In the genomic region with DNA sequence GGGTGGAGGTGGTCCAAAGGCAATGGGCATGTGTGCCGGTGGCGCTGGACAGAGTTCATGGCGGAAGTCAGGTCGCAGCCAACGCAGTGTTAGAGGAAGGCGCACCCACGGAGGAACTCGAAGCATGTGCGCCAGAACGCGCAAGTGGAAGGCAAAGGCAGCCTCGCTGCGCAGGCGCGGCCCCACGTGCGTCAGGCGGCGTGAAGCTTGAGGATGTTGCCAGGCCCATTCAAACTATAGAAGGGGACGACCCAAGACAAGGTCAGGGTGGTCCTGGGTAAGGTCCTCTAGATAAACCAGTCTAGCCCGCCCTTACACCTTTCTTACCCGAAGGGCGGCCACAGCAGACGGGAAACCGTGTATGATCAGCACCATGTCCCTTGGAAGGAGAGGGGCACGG, we compare ENCODE assay signal across 17 mouse cellular contexts. TPM values are rescaled to one million over a fixed set of nuclear protein-coding genes. Genes with fewer than 3 reads are reported as not detected.
A peak's percentile ranks its signal among the peaks of the same experiment; 100 is the strongest.
DNase-seq lines count a peak whose midpoint lies in the region; ATAC-seq and TF ChIP-seq lines count a peak whose summit lies in the region.
"Had no signal": no experiment of that assay in that cellular context is flagged by ENCODE, and none has a peak within 500 bp of the region (broad histone marks: within the 10 kb centered on the region; RNA-seq: fewer than 3 reads in every experiment).

No protein-coding gene starts in this region.

- no peak overlapping the region for H3K4me2 ChIP-seq in liver, postnatal 0 days (ENCODE audit: low read depth, low read length)
- H3K4me2 ChIP-seq: forebrain, embryonic 13.5 days; heart, embryonic 12.5 days; hindbrain, embryonic 12.5 days had no signal

- TF ChIP-seq POLR2A in ES-Bruce4 (IDR thresholded peaks at IDR 0.05; ENCODE audit: insufficient read depth, low read length) = no peak

- TF ChIP-seq CTCF in ES-Bruce4 (IDR thresholded peaks at IDR 0.05; ENCODE audit: low read depth, low read length) = no peak
- no peak for TF ChIP-seq CTCF in liver, postnatal 0 days (IDR thresholded peaks at IDR 0.05; ENCODE audit: low read depth)

- intact Hi-C loops in heart, postnatal 14 days (cut with DNase I) = no loop called here

- H3K27me3 ChIP-seq in ES-Bruce4 (ENCODE audit: control insufficient read depth, insufficient read depth, low read length, poor library complexity, severe bottlenecking) = no peaks in the 10 kb centered on the region
- no peaks in the 10 kb centered on the region for H3K27me3 ChIP-seq in liver, postnatal 0 days (ENCODE audit: insufficient read depth, low read length)
- H3K27me3 ChIP-seq: forebrain, embryonic 13.5 days; heart, embryonic 12.5 days; hindbrain, embryonic 12.5 days had no signal

- in situ Hi-C loops in ES-E14 (cut with MboI; ENCODE audit: low sequenced_read_pairs in 2 of 2, unreplicated experiment in 2 of 2) = no loop called here

- peak overlapping the region; percentile 0; the same call in 1 of the 2 replicates for H3K4me3 ChIP-seq in ES-Bruce4 (ENCODE audit: low read depth, low read length)
- H3K4me3 ChIP-seq in ES-E14 (ENCODE audit: insufficient read depth in 1 of 2, low read depth in 1 of 2, low read length in 2 of 2, poor library complexity in 1 of 2, severe bottlenecking in 1 of 2) = peak overlapping the region; percentile 11 to 36; a peak in 3 of 4 replicates
- no peak overlapping the region for H3K4me3 ChIP-seq in liver, postnatal 0 days (ENCODE audit: low read depth, low read length)
- H3K4me3 ChIP-seq: embryonic facial prominence, embryonic 10.5 days; forebrain, embryonic 13.5 days; heart, embryonic 12.5 days; hindbrain, embryonic 12.5 days had no signal

- 0 out of 2 replicates have a peak overlapping the region, but pooled peaks have one; percentile 15 for H3K9ac ChIP-seq in ES-Bruce4 (ENCODE audit: low read depth, poor library complexity, severe bottlenecking)
- H3K9ac ChIP-seq in ES-E14 (ENCODE audit: insufficient read depth, low read depth, low read length, poor library complexity, severe bottlenecking) = peak overlapping the region; percentile 39
- H3K9ac ChIP-seq in liver, postnatal 0 days (replicated peaks) = no peak overlapping the region
- H3K9ac ChIP-seq: forebrain, embryonic 13.5 days; forebrain, postnatal 0 days; heart, embryonic 12.5 days; hindbrain, embryonic 12.5 days had no signal

- H3K36me3 ChIP-seq in ES-Bruce4 (ENCODE audit: control insufficient read depth, insufficient read depth, low read length, poor library complexity, severe bottlenecking) = peaks cover 14% of the 10 kb centered on the region
- peaks cover 28% of the 10 kb centered on the region for H3K36me3 ChIP-seq in ES-E14 (ENCODE audit: control insufficient read depth, insufficient read depth, low read length, poor library complexity, severe bottlenecking)
- peaks cover 14% of the 10 kb centered on the region; the same call in 1 of the 2 replicates for H3K36me3 ChIP-seq in liver, postnatal 0 days (replicated peaks; ENCODE audit: insufficient read depth, low read length)

- H3K9me3 ChIP-seq in ES-Bruce4 (replicated peaks; ENCODE audit: control insufficient read depth, insufficient read depth, low read length, poor library complexity, severe bottlenecking) (no peaks in the 10 kb centered on the region), ES-E14 (ENCODE audit: control insufficient read depth, insufficient read depth, low read depth, low read length) (no peaks in the 10 kb centered on the region)
- no peaks in the 10 kb centered on the region for H3K9me3 ChIP-seq in liver, postnatal 0 days (ENCODE audit: low read length)
- H3K9me3 ChIP-seq: embryonic facial prominence, embryonic 10.5 days; forebrain, embryonic 13.5 days; heart, embryonic 12.5 days; hindbrain, embryonic 12.5 days had no signal

- no peak overlapping the region for H3K27ac ChIP-seq in ES-Bruce4 (ENCODE audit: insufficient read depth, low read length)
- 0 out of 2 replicates have a peak overlapping the region, but pooled peaks have one; percentile 17 for H3K27ac ChIP-seq in ES-E14 (ENCODE audit: insufficient read depth, low read depth, low read length, poor library complexity, severe bottlenecking)
- H3K27ac ChIP-seq in liver, postnatal 0 days (ENCODE audit: low read depth) = no peak overlapping the region
- H3K27ac ChIP-seq: embryonic facial prominence, embryonic 10.5 days; forebrain, embryonic 13.5 days; hindbrain, embryonic 12.5 days had no signal

- no peak for TF ChIP-seq EP300 in ES-Bruce4 (IDR thresholded peaks at IDR 0.05; ENCODE audit: insufficient read depth, low read depth, low read length)
- no peak for TF ChIP-seq EP300 in liver, postnatal 0 days (IDR thresholded peaks at IDR 0.05; ENCODE audit: low read depth)

- 89% methylated on average over 26 of the region's 26 CpGs for WGBS in liver, postnatal 0 days (ENCODE audit: insufficient replicate concordance)

- H3K4me1 ChIP-seq in ES-Bruce4 (ENCODE audit: control insufficient read depth, insufficient read depth, low read length) (peaks cover 2% of the 10 kb centered on the region), ES-E14 (ENCODE audit: control insufficient read depth in 2 of 2, insufficient read depth in 2 of 2, low read length in 2 of 2, poor library complexity in 1 of 2) (peaks cover 0 to 11% of the 10 kb centered on the region in 2 experiments; a peak in 2 of 4 replicates)
- H3K4me1 ChIP-seq in liver, postnatal 0 days (ENCODE audit: insufficient read depth) = peaks cover 26% of the 10 kb centered on the region

- DNase-seq in heart, adult 11 months = peak; percentile 92
- no peak for DNase-seq in heart, postnatal 14 days
- no peak for DNase-seq in ES-E14 (ENCODE audit: low read depth, low spot score)
- peak; percentile 9 for DNase-seq in induced T-regulatory cell, adult 2 months (ENCODE audit: low read depth)
- no peak for DNase-seq in liver, postnatal 0 days
- DNase-seq in urinary bladder, postnatal 10 days (ENCODE audit: low spot score) = no peak
- DNase-seq: adrenal gland, postnatal 10 days; forebrain, postnatal 0 days; gastrocnemius, postnatal 14 days; heart, postnatal 36 days; kidney, adult 11 months had no signal

- ATAC-seq in liver, postnatal 0 days = no peak
- ATAC-seq: forebrain, embryonic 13.5 days; forebrain, postnatal 0 days; hindbrain, embryonic 16.5 days had no signal

TF ChIP-seq in ES-E14, 5 proteins besides CTCF, POLR2A, EP300 and RAD21:
- TF ChIP-seq ZNF384 (IDR thresholded peaks at IDR 0.05; ENCODE audit: low read depth, low read length) (no peak), ZC3H11A (IDR thresholded peaks at IDR 0.05; ENCODE audit: borderline replicate concordance, low read depth, low read length) (no peak), MAFK (IDR thresholded peaks at IDR 0.05; ENCODE audit: insufficient read depth, low read depth, low read length) (no peak), CHD2 (IDR thresholded peaks at IDR 0.05; ENCODE audit: low read depth, low read length) (no peak), HCFC1 (IDR thresholded peaks at IDR 0.05; ENCODE audit: borderline replicate concordance, insufficient read depth, low read length) (no peak)

RNA-seq across cellular contexts. Expression of gene Bola2, which starts 2.8 kb away (rescaled TPM):
- 10 to 100 TPM; 49.2 to 51.2 TPM for total RNA-seq in heart, postnatal 14 days (2021)
- polyA plus RNA-seq in ES-Bruce4 (2011; ENCODE audit: insufficient read depth, insufficient read length, low read depth, missing spikeins) = 76.0 and 103 TPM in 2 replicates
- total RNA-seq in ES-E14 (2012; rRNA removed) = 187 and 246 TPM in 2 replicates
- 86.5 and 93.5 TPM in 2 replicates for polyA plus RNA-seq in liver, postnatal 0 days (2015; fragmentation: Nextera tagmentation; extraction: Ambion mirVana)

RNA-seq across cellular contexts. Expression of gene Slx1b, which starts 3.2 kb away (rescaled TPM):
- total RNA-seq in heart, postnatal 14 days (2021) = 1 to 10 TPM; 5.7 to 7.7 TPM
- polyA plus RNA-seq in ES-Bruce4 (2011; ENCODE audit: insufficient read depth, insufficient read length, low read depth, missing spikeins) = 16.6 and 17.4 TPM in 2 replicates
- 22.3 and 27.7 TPM in 2 replicates for total RNA-seq in ES-E14 (2012; rRNA removed)
- 2.6 and 3.7 TPM in 2 replicates for polyA plus RNA-seq in liver, postnatal 0 days (2015; fragmentation: Nextera tagmentation; extraction: Ambion mirVana)

RNA-seq across cellular contexts. Expression of gene Coro1a, which starts 15.2 kb away (rescaled TPM):
- 10 to 100 TPM in 1 of 2 experiments, 1 to 10 TPM in 1; 8.8 to 28.1 TPM for total RNA-seq in heart, postnatal 14 days (2021)
- polyA plus RNA-seq in ES-Bruce4 (2011; ENCODE audit: insufficient read depth, insufficient read length, low read depth, missing spikeins) = 4.9 and 5.9 TPM in 2 replicates
- 4.1 and 10.3 TPM in 2 replicates for total RNA-seq in ES-E14 (2012; rRNA removed)
- polyA plus RNA-seq in liver, postnatal 0 days (2015; fragmentation: Nextera tagmentation; extraction: Ambion mirVana) = 121 and 130 TPM in 2 replicates

RNA-seq across cellular contexts. Expression of gene Sult1a1, which starts 16.2 kb away (rescaled TPM):
- 10 to 100 TPM; 38.6 to 43.2 TPM for total RNA-seq in heart, postnatal 14 days (2021)
- polyA plus RNA-seq in ES-Bruce4 (2011; ENCODE audit: insufficient read depth, insufficient read length, low read depth, missing spikeins) = not detected in 2 replicates
- 0.22 TPM in 1 of 2 replicates, not detected in the other for total RNA-seq in ES-E14 (2012; rRNA removed)
- 221 and 241 TPM in 2 replicates for polyA plus RNA-seq in liver, postnatal 0 days (2015; fragmentation: Nextera tagmentation; extraction: Ambion mirVana)

RNA-seq across cellular contexts. Expression of gene Sgf29, which starts 43.3 kb away (rescaled TPM):
- total RNA-seq in heart, postnatal 14 days (2021) = 10 to 100 TPM; 24.6 to 28.6 TPM
- 42.7 and 54.0 TPM in 2 replicates for polyA plus RNA-seq in ES-Bruce4 (2011; ENCODE audit: insufficient read depth, insufficient read length, low read depth, missing spikeins)
- 35.8 and 55.3 TPM in 2 replicates for total RNA-seq in ES-E14 (2012; rRNA removed)
- polyA plus RNA-seq in liver, postnatal 0 days (2015; fragmentation: Nextera tagmentation; extraction: Ambion mirVana) = 22.7 and 22.8 TPM in 2 replicates

Comparison
In these comparisons a context has a peak if more than half of its experiments do, and no peak if none do; other contexts are left out.
1. DNase-seq: peak in heart, adult 11 months (single experiment) and induced T-regulatory cell, adult 2 months (single experiment); none in heart, postnatal 14 days (0 of 2), ES-E14 (single experiment), liver, postnatal 0 days (single experiment) and urinary bladder, postnatal 10 days (single experiment).